Mouse (Mus musculus) MEL (cell line): ENCODE data around the gene Enox1. TPM values are rescaled to one million over a fixed set of nuclear protein-coding genes. Genes with fewer than 3 reads are reported as not detected.

Source experiments
- DNase-seq: peaks from one replicate; pipeline ENCODE4 v3.0.0; 2011; ENCODE audit warnings: low read depth, low spot score
- H3K27ac ChIP-seq: 2 replicates; pipeline ENCODE4 v1.5.1; 2012; ENCODE audit warnings: low read depth, mild to moderate bottlenecking, control low read depth, low read length, moderate library complexity; ENCODE audit not compliant: control insufficient read depth
- H3K27me3 ChIP-seq, 2 experiments: fragments of 150-350 bp in 1 of 2; sonication (generic) in 1 of 2; 2 replicates each; pipeline ENCODE4 v1.6.1; 2012; ENCODE audit warnings: low read length in 2 of 2, mild to moderate bottlenecking in 2 of 2, improper control_type of control experiment in 1 of 2, moderate library complexity in 1 of 2; ENCODE audit not compliant: insufficient read depth in 2 of 2, control insufficient read depth in 1 of 2
- H3K36me3 ChIP-seq, 2 experiments: 2 replicates each; pipeline ENCODE4 v1.6.1; 2012 to 2014; ENCODE audit warnings: low read length in 2 of 2, improper control_type of control experiment in 1 of 2, inconsistent platforms in 1 of 2, mild to moderate bottlenecking in 1 of 2; ENCODE audit not compliant: insufficient read depth in 2 of 2, control insufficient read depth in 1 of 2
- H3K4me1 ChIP-seq, 2 experiments: fragments of 150-350 bp in 1 of 2; sonication (generic) in 1 of 2; 2 replicates each; pipeline ENCODE4 v1.6.1; 2012; ENCODE audit warnings: low read length in 2 of 2, improper control_type of control experiment in 1 of 2, mild to moderate bottlenecking in 1 of 2; ENCODE audit not compliant: insufficient read depth in 2 of 2, control insufficient read depth in 1 of 2
- H3K4me3 ChIP-seq, 2 experiments: fragments of 150-350 bp in 1 of 2; sonication (generic) in 1 of 2; 2 replicates each; pipeline ENCODE4 v1.5.1; 2012; ENCODE audit warnings: low read depth in 2 of 2, low read length in 2 of 2, mild to moderate bottlenecking in 2 of 2, moderate library complexity in 2 of 2, control low read depth in 1 of 2, improper control_type of control experiment in 1 of 2; ENCODE audit not compliant: control insufficient read depth in 1 of 2, insufficient read depth in 1 of 2
- H3K79me2 ChIP-seq: 2 replicates; pipeline ENCODE4 v1.6.1; 2012; ENCODE audit warnings: mild to moderate bottlenecking, low read length, moderate library complexity; ENCODE audit not compliant: control insufficient read depth, poor library complexity, insufficient read depth
- H3K9ac ChIP-seq: 2 replicates; pipeline ENCODE4 v1.6.1; 2012; ENCODE audit warnings: low read depth, mild to moderate bottlenecking, control low read depth, low read length, moderate library complexity; ENCODE audit not compliant: control insufficient read depth, poor library complexity, severe bottlenecking
- H3K9me3 ChIP-seq: fragments of 150-350 bp; sonication (generic); replicated peaks from 2 replicates; pipeline ENCODE4 v1.6.1; 2012; ENCODE audit warnings: mild to moderate bottlenecking, low read length, improper control_type of control experiment, moderate library complexity; ENCODE audit not compliant: insufficient read depth
- CHD2 ChIP-seq: IDR thresholded peaks from 2 replicates; pipeline ENCODE4 v1.6.1; 2011; ENCODE audit warnings: low read length, improper control_type of control experiment
- CTCF ChIP-seq, 3 experiments: IDR thresholded peaks in 2 of 3; conservative IDR thresholded peaks in 1 of 3; 2 replicates each; pipeline ENCODE4 v1.5.1; 2011 to 2012; ENCODE audit warnings: low read length in 3 of 3, low read depth in 2 of 3, mild to moderate bottlenecking in 2 of 3, improper control_type of control experiment in 1 of 3, inconsistent platforms in 1 of 3, mixed read lengths in 1 of 3, moderate library complexity in 1 of 3; ENCODE audit not compliant: control insufficient read depth in 1 of 3, insufficient read depth in 1 of 3, poor library complexity in 1 of 3, severe bottlenecking in 1 of 3
- E2F4 ChIP-seq: IDR thresholded peaks from 2 replicates; pipeline ENCODE4 v1.6.1; 2011; ENCODE audit warnings: low read depth, low read length, improper control_type of control experiment, borderline replicate concordance
- ELF1 ChIP-seq: IDR thresholded peaks from 2 replicates; pipeline ENCODE4 v1.6.1; 2014; ENCODE audit warnings: low read depth, mild to moderate bottlenecking, inconsistent platforms, low read length, improper control_type of control experiment, moderate library complexity
- EP300 ChIP-seq, 2 experiments: IDR thresholded peaks; 2 replicates each; pipeline ENCODE4 v1.6.1; 2011; ENCODE audit warnings: improper control_type of control experiment in 2 of 2, low read length in 2 of 2, low read depth in 1 of 2, mild to moderate bottlenecking in 1 of 2
- ETS1 ChIP-seq: IDR thresholded peaks from 2 replicates; pipeline ENCODE4 v1.6.1; 2012; ENCODE audit warnings: low read depth, mild to moderate bottlenecking, inconsistent platforms, low read length, improper control_type of control experiment, moderate library complexity
- GABPA ChIP-seq: IDR thresholded peaks from 2 replicates; pipeline ENCODE4 v1.6.1; 2012; ENCODE audit warnings: low read depth, mild to moderate bottlenecking, inconsistent platforms, low read length, improper control_type of control experiment, moderate library complexity
- GATA1 ChIP-seq: IDR thresholded peaks from 2 replicates; pipeline ENCODE4 v1.6.1; 2011; ENCODE audit warnings: low read depth, low read length, improper control_type of control experiment
- HCFC1 ChIP-seq: IDR thresholded peaks from 2 replicates; pipeline ENCODE4 v1.6.1; 2012; ENCODE audit warnings: low read depth, mild to moderate bottlenecking, inconsistent platforms, low read length, improper control_type of control experiment, moderate library complexity
- JUND ChIP-seq: IDR thresholded peaks from 2 replicates; pipeline ENCODE4 v1.6.1; 2011; ENCODE audit warnings: low read depth, mild to moderate bottlenecking, improper control_type of control experiment, low read length
- MAFK ChIP-seq: IDR thresholded peaks from 2 replicates; pipeline ENCODE4 v1.6.1; 2011; ENCODE audit warnings: low read depth, mild to moderate bottlenecking, low read length, improper control_type of control experiment, borderline replicate concordance
- MAX ChIP-seq: IDR thresholded peaks from 2 replicates; pipeline ENCODE4 v1.6.1; 2011; ENCODE audit warnings: low read length, improper control_type of control experiment
- MEF2A ChIP-seq: IDR thresholded peaks from 2 replicates; pipeline ENCODE4 v1.6.1; 2014; ENCODE audit warnings: low read depth, mild to moderate bottlenecking, inconsistent platforms, low read length, improper control_type of control experiment; ENCODE audit not compliant: poor library complexity, insufficient replicate concordance, severe bottlenecking; ENCODE audit errors: extremely low read depth
- MXI1 ChIP-seq: IDR thresholded peaks from 2 replicates; pipeline ENCODE4 v1.6.1; 2011; ENCODE audit warnings: mild to moderate bottlenecking, low read depth, low read length, improper control_type of control experiment
- NELFE ChIP-seq: IDR thresholded peaks from 2 replicates; pipeline ENCODE4 v1.6.1; 2011; ENCODE audit warnings: low read depth, low read length, improper control_type of control experiment
- POLR2A ChIP-seq, 2 experiments: IDR thresholded peaks; 2 replicates each; pipeline ENCODE4 v1.6.1; 2011 to 2012; ENCODE audit warnings: low read length in 2 of 2, mild to moderate bottlenecking in 2 of 2, control low read depth in 1 of 2, improper control_type of control experiment in 1 of 2, low read depth in 1 of 2, moderate library complexity in 1 of 2; ENCODE audit not compliant: control insufficient read depth in 1 of 2, insufficient read depth in 1 of 2, poor library complexity in 1 of 2
- POLR2AphosphoS5 ChIP-seq: IDR thresholded peaks from 2 replicates; pipeline ENCODE4 v1.6.1; 2012; ENCODE audit warnings: low read depth, borderline replicate concordance, mild to moderate bottlenecking, inconsistent platforms, low read length, moderate library complexity, mixed read lengths
- RAD21 ChIP-seq: IDR thresholded peaks from 2 replicates; pipeline ENCODE4 v1.6.1; 2011; ENCODE audit warnings: mild to moderate bottlenecking, low read depth, low read length, improper control_type of control experiment
- RCOR1 ChIP-seq: IDR thresholded peaks from 2 replicates; pipeline ENCODE4 v1.6.1; 2012; ENCODE audit warnings: low read depth, mild to moderate bottlenecking, inconsistent platforms, low read length, improper control_type of control experiment
- SIN3A ChIP-seq: IDR thresholded peaks from 2 replicates; pipeline ENCODE4 v1.6.1; 2012; ENCODE audit warnings: low read length, improper control_type of control experiment, inconsistent platforms
- SMC3 ChIP-seq: IDR thresholded peaks from 2 replicates; pipeline ENCODE4 v1.6.1; 2011; ENCODE audit warnings: low read depth, low read length, improper control_type of control experiment
- TBP ChIP-seq: IDR thresholded peaks from 2 replicates; pipeline ENCODE4 v1.8.0; 2011; ENCODE audit warnings: low read depth, low read length, improper control_type of control experiment
- TCF12 ChIP-seq: IDR thresholded peaks from 2 replicates; pipeline ENCODE4 v1.6.1; 2014; ENCODE audit warnings: low read depth, mild to moderate bottlenecking, inconsistent platforms, low read length, improper control_type of control experiment, moderate library complexity
- USF1 ChIP-seq: IDR thresholded peaks from 2 replicates; pipeline ENCODE4 v1.6.1; 2014; ENCODE audit warnings: low read depth, mild to moderate bottlenecking, inconsistent platforms, low read length, improper control_type of control experiment, moderate library complexity
- ZC3H11A ChIP-seq: IDR thresholded peaks from 2 replicates; pipeline ENCODE4 v1.6.1; 2012; ENCODE audit warnings: low read depth, mild to moderate bottlenecking, inconsistent platforms, low read length, improper control_type of control experiment
- ZMIZ1 ChIP-seq: IDR thresholded peaks from 2 replicates; pipeline ENCODE4 v1.6.1; 2012; ENCODE audit warnings: low read depth, mild to moderate bottlenecking, inconsistent platforms, low read length, improper control_type of control experiment, moderate library complexity
- polyA plus RNA-seq, 2 experiments: library from polyadenylated mRNA; stranded (reverse) in 1 of 2; unstranded in 1 of 2; fragments of >175 nt in 1 of 2; fragments of >200 nt in 1 of 2; gene quantifications; 2 replicates each; pipeline versions ENCODE4 v1.2.1 to v1.2.4; 2012; ENCODE audit warnings: low replicate concordance in 2 of 2, low read depth in 1 of 2; ENCODE audit not compliant: insufficient read length in 2 of 2, insufficient read depth in 1 of 2, missing spikeins in 1 of 2
- total RNA-seq: library from RNA; depleted of rRNA; stranded (reverse); fragments of 300-350 nt; gene quantifications from 2 replicates; pipeline ENCODE4 v1.2.3, GENCODE M21; 2012

The Enox1 gene
- total and polyA plus RNA-seq, 3 experiments = not detected

DNA sequence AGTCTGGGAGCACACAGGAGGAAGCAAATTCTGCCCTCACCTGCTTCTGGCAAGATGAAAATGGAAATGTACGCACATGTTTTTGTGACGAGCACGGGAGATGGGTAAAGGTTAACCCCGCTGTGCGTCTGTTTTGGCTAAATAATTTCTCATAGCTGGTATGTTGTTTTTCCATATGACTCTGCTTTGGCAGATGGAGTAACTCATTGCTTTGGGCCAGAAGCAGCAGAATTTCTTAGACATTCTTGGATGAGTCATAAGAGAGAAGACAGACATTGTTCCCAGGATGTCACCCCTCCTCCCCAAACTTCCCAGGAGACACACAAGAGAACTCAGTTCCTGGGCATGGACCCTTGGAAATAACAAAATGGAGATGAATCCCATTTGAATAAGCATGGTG is 91.9 kb downstream of the Enox1 start:
- no peak overlapping the region for H3K27ac ChIP-seq
- H3K9me3 ChIP-seq = no peaks in the 10 kb centered on the region

DNA sequence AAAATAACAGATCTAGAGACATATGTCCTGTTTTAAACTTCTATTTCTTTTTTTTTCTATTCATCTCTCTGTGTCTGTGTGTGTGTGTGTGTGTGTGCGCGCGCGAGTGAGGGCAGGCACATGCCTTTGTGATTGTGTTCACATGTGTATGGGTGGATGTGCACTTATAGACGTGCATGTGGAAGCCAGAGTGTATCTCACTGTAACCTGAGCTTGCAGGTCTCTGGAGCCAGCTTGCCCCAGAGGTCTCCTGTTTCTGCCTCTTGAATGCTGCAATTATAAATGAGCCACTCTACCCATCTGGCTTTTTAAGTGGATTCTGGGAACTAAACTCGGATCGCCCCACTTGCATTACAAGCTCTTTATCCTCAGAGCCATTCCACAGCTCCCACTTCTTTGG is 92.4 kb downstream of the Enox1 start:
- Histone ChIP-seq H3K4me3 (no peak overlapping the region), H3K9me3 (no peaks in the 10 kb centered on the region), H3K4me1 (no peaks in the 10 kb centered on the region)

More for the DNA sequence above, 91.9 kb downstream of the Enox1 start:
- Histone ChIP-seq H3K9ac (no peak overlapping the region), H3K36me3 (no peaks in the 10 kb centered on the region), H3K27me3 (no peaks in the 10 kb centered on the region), H3K4me1 (no peaks in the 10 kb centered on the region), H3K79me2 (no peaks in the 10 kb centered on the region), H3K4me3 (no peak overlapping the region)
- no peak for TF ChIP-seq POLR2A (IDR thresholded peaks at IDR 0.05; ENCODE audit: control insufficient read depth in 1 of 2, insufficient read depth in 1 of 2, low read depth in 1 of 2, low read length in 2 of 2, poor library complexity in 1 of 2)
- no peak for DNase-seq

DNA sequence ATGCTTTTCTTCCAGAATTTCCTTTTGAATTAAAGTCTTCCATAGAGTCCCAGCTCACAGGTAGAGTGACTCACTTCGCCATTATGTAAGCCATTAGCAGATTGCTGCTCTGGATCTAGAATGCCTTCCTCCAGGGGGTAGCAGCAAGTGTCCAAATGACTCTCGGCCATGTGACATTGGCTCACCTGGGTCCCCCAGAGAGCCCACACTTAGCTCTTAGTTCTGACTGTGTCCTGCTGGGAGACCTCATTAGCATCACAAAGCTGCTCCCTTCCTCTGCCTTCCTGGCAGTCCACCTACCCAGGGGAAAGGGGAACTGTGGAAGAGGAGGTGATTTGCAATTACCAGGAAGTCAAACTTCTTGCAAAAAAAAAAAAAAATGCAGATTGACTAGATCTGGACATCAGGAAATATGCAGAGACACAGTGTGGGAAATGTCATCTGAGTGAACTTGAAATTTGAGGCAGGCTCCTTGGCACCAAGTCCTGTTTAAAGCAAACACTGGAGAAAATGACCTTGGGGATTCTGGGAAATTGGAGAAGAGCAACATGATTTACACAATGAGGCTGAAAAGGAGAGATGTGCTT is 94.2 kb downstream of the Enox1 start:
- Histone ChIP-seq H3K27me3 (no peaks in the 10 kb centered on the region), H3K9ac (no peak overlapping the region), H3K9me3 (no peaks in the 10 kb centered on the region), H3K36me3 (no peaks in the 10 kb centered on the region), H3K79me2 (no peaks in the 10 kb centered on the region), H3K27ac (no peak overlapping the region), H3K4me3 (no peak overlapping the region), H3K4me1 (no peaks in the 10 kb centered on the region)
- no peak for DNase-seq
- TF ChIP-seq MEF2A = no peak
- no peak for TF ChIP-seq TBP
- TF ChIP-seq RCOR1 = no peak
- TF ChIP-seq CHD2 = no peak
- no peak for TF ChIP-seq POLR2AphosphoS5
- TF ChIP-seq ZMIZ1 = no peak
- TF ChIP-seq GABPA = no peak
- no peak for TF ChIP-seq E2F4
- no peak for TF ChIP-seq HCFC1
- TF ChIP-seq JUND = no peak
- TF ChIP-seq MXI1 = no peak
- TF ChIP-seq CTCF (IDR thresholded peaks at IDR 0.05 in 2 of 3, conservative IDR thresholded peaks at IDR 0.05 in 1 of 3; ENCODE audit: control insufficient read depth in 1 of 3, insufficient read depth in 1 of 3, low read depth in 2 of 3, low read length in 3 of 3, poor library complexity in 1 of 3, severe bottlenecking in 1 of 3) = no peak
- no peak for TF ChIP-seq ELF1
- TF ChIP-seq MAFK = no peak
- TF ChIP-seq NELFE = no peak
- TF ChIP-seq POLR2A (IDR thresholded peaks at IDR 0.05; ENCODE audit: control insufficient read depth in 1 of 2, insufficient read depth in 1 of 2, low read depth in 1 of 2, low read length in 2 of 2, poor library complexity in 1 of 2) = no peak
- TF ChIP-seq RAD21 = no peak
- no peak for TF ChIP-seq USF1
- TF ChIP-seq ETS1 = no peak

More for the DNA sequence above, 92.4 kb downstream of the Enox1 start:
- H3K79me2 ChIP-seq = no peaks in the 10 kb centered on the region
- no peaks in the 10 kb centered on the region for H3K36me3 ChIP-seq
- H3K27me3 ChIP-seq = no peaks in the 10 kb centered on the region
- H3K9ac ChIP-seq = no peak overlapping the region
- no peak for DNase-seq
- H3K27ac ChIP-seq = no peak overlapping the region
- no peak for TF ChIP-seq E2F4
- TF ChIP-seq SIN3A = no peak
- no peak for TF ChIP-seq ETS1
- no peak for TF ChIP-seq MAX
- TF ChIP-seq ELF1 = no peak
- no peak for TF ChIP-seq ZMIZ1
- TF ChIP-seq EP300 (IDR thresholded peaks at IDR 0.05; ENCODE audit: low read depth in 1 of 2, low read length in 2 of 2) = no peak
- no peak for TF ChIP-seq JUND
- no peak for TF ChIP-seq ZC3H11A
- TF ChIP-seq HCFC1 = no peak
- no peak for TF ChIP-seq MEF2A
- no peak for TF ChIP-seq CTCF (IDR thresholded peaks at IDR 0.05 in 2 of 3, conservative IDR thresholded peaks at IDR 0.05 in 1 of 3; ENCODE audit: control insufficient read depth in 1 of 3, insufficient read depth in 1 of 3, low read depth in 2 of 3, low read length in 3 of 3, poor library complexity in 1 of 3, severe bottlenecking in 1 of 3)
- no peak for TF ChIP-seq SMC3
- TF ChIP-seq GATA1 = no peak
- TF ChIP-seq TCF12 = no peak
- TF ChIP-seq, all 39 proteins: peak for 0
